Comparison of ENCODE assay signal across 8 mouse cellular contexts in the genomic region with DNA sequence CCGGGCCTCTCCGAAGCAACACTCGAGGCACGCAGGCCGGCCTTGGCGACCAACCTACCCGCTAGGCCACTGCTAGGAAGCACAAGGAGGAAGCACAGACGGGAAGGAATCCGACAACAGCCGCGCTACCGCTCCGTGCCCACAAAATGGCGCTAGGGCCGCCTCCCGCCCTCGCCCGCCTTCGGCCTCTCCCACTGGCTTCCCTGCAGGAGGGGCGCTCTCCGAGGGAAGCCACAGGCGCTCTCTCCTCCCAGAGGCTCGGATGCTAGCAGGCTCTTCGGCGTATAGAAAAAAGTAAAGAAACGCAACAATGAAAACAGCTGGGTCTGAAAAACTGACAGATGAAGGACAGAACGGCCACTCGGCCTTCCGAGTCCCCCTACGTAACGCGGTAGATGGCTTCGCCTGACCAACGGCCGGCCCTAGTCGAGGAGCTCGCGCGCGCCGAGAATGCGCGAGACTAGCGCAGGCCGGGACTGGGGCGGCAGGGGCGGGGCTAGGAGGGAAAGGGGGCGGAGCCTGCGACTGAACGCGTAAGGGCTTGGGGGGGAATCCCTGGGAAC. TPM values are rescaled to one million over a fixed set of nuclear protein-coding genes. Genes with fewer than 3 reads are reported as not detected.
DNase-seq lines count a peak whose midpoint lies in the region; ATAC-seq lines count a peak whose summit lies in the region.

A gene (minus strand): TSS at position 397 of the 563 bp plus-strand sequence.

- peak; percentile 97 to 99 for DNase-seq in adrenal gland, adult (ENCODE audit: inconsistent age in 2 of 2, low spot score in 1 of 2)
- DNase-seq in embryo, embryonic 10.5 days (ENCODE audit: low spot score) = peak; percentile 97
- peak; percentile 95 for DNase-seq in gastrocnemius, postnatal 25 days
- peak; percentile 99 for DNase-seq in intestine, embryonic 14.5 days (ENCODE audit: low spot score)
- peak; percentile 96 for DNase-seq in left cerebral cortex, postnatal 14 days (ENCODE audit: low spot score in 2 of 2)
- peak; percentile 96 for DNase-seq in mesoderm, embryonic 11.5 days (ENCODE audit: low read depth, low spot score)
- DNase-seq in right cerebral cortex, postnatal 36 days (ENCODE audit: low spot score in 2 of 2) = peak; percentile 89
- peak; percentile 93 for DNase-seq in yolk sac, embryonic 10.5 days (ENCODE audit: low spot score)

- peaks cover 13% of the 10 kb centered on the region for H3K4me1 ChIP-seq in intestine, embryonic 14.5 days (replicated peaks; ENCODE audit: control insufficient read depth, insufficient read depth, low read length)

- H3K36me3 ChIP-seq in intestine, embryonic 14.5 days (ENCODE audit: control insufficient read depth, insufficient read depth, low read length) = peaks cover 36% of the 10 kb centered on the region

- H3K9me3 ChIP-seq in intestine, embryonic 14.5 days (ENCODE audit: control insufficient read depth, low read length) = no peaks in the 10 kb centered on the region

- H3K4me2 ChIP-seq in intestine, embryonic 14.5 days (ENCODE audit: low read length) = peak within 1 kb of the TSS; percentile 82

- under 1% methylated on average over 51 of the region's 51 CpGs for WGBS in intestine, embryonic 14.5 days

- peak within 1 kb of the TSS; percentile 67 for H3K4me3 ChIP-seq in intestine, embryonic 14.5 days (ENCODE audit: low read depth, low read length)

- H3K9ac ChIP-seq in intestine, embryonic 14.5 days (ENCODE audit: low read length) = peak within 1 kb of the TSS; percentile 92

- peak; percentile 96 for ATAC-seq in intestine, embryonic 14.5 days (replicated peaks; ENCODE audit: low FRiP score, low TSS enrichment, low read depth)

- H3K27ac ChIP-seq in intestine, embryonic 14.5 days (ENCODE audit: low read depth) = peak within 1 kb of the TSS; percentile 88

- intact Hi-C loops in left cerebral cortex, postnatal 14 days (cut with DNase I) = no loop called here

- no peaks in the 10 kb centered on the region for H3K27me3 ChIP-seq in intestine, embryonic 14.5 days (replicated peaks; ENCODE audit: control insufficient read depth, insufficient read depth, low read length)

RNA-seq across cellular contexts. Expression of the gene that starts here (rescaled TPM):
- total RNA-seq in gastrocnemius, postnatal 25 days (2021) = 100 to 1,000 TPM; 105 to 113 TPM
- polyA plus RNA-seq in intestine, embryonic 14.5 days (2014; fragmentation: Nextera tagmentation; extraction: Ambion mirVana) = 137 and 153 TPM in 2 replicates
- 100 to 1,000 TPM; 178 to 201 TPM for total RNA-seq in left cerebral cortex, postnatal 14 days (2021)

Comparison
In these comparisons a context has a peak if more than half of its experiments do, and no peak if none do; other contexts are left out.
1. Peak in every context shown above with its lines: DNase-seq, ATAC-seq, H3K4me3 ChIP-seq and H3K27ac ChIP-seq.